Mouse (Mus musculus): ENCODE measurements at regions not wholly inside any gene's neighbourhood (a gene's known extent, or its start where the extent isn't known, plus 50 kb on each side); places are given as distances from the start of the nearest gene placed in this dataset.

DNA sequence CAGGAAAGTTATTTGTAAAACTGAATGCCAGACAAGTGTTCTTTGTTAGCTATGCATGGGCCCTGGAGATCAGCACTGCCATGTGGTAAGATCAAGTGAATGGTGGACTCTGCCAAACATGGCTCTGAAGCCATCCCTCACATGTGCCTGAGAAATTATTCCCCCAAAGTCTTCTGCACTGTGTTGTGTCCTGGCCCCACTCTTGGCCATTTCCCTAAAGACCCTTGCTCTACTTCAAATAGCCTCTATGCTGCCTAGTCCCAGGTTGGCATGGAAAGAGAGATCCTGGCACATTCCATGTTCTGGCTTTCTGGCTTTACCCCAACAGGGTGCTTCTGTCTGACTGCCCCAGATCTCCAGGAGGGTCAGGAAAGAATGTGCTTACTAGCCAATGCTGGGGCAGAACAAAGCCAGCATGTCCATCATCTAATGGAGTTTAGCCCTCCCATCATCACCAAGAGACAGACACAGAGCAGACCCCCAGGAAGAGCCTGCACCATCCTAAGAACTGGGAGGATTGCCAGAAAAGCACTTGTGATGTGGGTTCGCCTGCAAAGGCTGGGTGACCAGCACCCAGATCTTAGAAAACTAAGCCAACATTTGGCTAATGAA lies 177.0 kb upstream of the 2610301B20Rik start:
- 51% methylated on average over 1 of the region's 1 CpGs for WGBS

DNA sequence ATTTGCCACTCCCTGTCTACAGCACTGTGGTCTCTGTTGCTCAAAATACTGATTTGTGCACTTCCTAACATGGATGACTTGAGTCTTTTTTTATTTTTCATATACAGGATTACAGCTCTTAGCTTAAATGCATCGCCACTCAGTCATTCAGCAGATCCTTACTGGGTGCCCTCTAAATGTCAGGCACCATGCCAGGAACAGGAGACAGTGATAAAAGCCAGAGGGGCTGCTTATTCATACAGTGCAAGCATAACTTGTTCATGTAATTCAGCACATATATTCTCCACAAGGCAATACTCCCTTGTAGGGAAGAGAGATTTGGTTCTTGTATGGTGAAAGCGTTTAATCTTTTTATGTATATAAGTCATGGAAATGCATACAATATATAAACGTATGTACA lies 175.7 kb upstream of the 2610301B20Rik start:
- Histone ChIP-seq H3K36me3 (replicated peaks; ENCODE audit: control insufficient read depth, insufficient read depth, low read length) (no peaks in the 10 kb centered on the region), H3K4me3 (ENCODE audit: low read depth, low read length) (no peak overlapping the region), H3K9ac (replicated peaks; ENCODE audit: low read depth, low read length) (no peak overlapping the region), H3K27me3 (ENCODE audit: control insufficient read depth, insufficient read depth, low read length) (no peaks in the 10 kb centered on the region), H3K27ac (ENCODE audit: low read depth) (peak overlapping the region; percentile 44), H3K4me1 (ENCODE audit: control insufficient read depth, insufficient read depth) (peaks cover 23% of the 10 kb centered on the region), H3K4me2 (ENCODE audit: low read depth, low read length) (no peak overlapping the region), H3K9me3 (replicated peaks; ENCODE audit: control insufficient read depth, low read length) (no peaks in the 10 kb centered on the region)
- no peak for TF ChIP-seq CTCF (IDR thresholded peaks at IDR 0.05; ENCODE audit: low read depth)
- DNase-seq (ENCODE audit: low spot score) (peak; percentile 79), ATAC-seq (ENCODE audit: insufficient read depth, low read depth) (peak; percentile 86)
- WGBS = 39% methylated on average over 3 of the region's 3 CpGs

More for the DNA sequence above, 177.0 kb upstream of the 2610301B20Rik start:
- Histone ChIP-seq H3K4me2 (ENCODE audit: low read depth, low read length) (no peak overlapping the region), H3K4me1 (ENCODE audit: control insufficient read depth, insufficient read depth) (peaks cover 11% of the 10 kb centered on the region), H3K4me3 (ENCODE audit: low read depth, low read length) (no peak overlapping the region), H3K9me3 (replicated peaks; ENCODE audit: control insufficient read depth, low read length) (no peaks in the 10 kb centered on the region), H3K27ac (ENCODE audit: low read depth) (no peak overlapping the region), H3K9ac (replicated peaks; ENCODE audit: low read depth, low read length) (no peak overlapping the region), H3K36me3 (replicated peaks; ENCODE audit: control insufficient read depth, insufficient read depth, low read length) (no peaks in the 10 kb centered on the region), H3K27me3 (ENCODE audit: control insufficient read depth, insufficient read depth, low read length) (no peaks in the 10 kb centered on the region)
- TF ChIP-seq EP300 (IDR thresholded peaks at IDR 0.05; ENCODE audit: low read depth) = no peak
- no peak for TF ChIP-seq CTCF (IDR thresholded peaks at IDR 0.05; ENCODE audit: low read depth)
- peak; percentile 67 for ATAC-seq (ENCODE audit: insufficient read depth, low read depth)
- peak; percentile 23 for DNase-seq (ENCODE audit: low spot score)

DNA sequence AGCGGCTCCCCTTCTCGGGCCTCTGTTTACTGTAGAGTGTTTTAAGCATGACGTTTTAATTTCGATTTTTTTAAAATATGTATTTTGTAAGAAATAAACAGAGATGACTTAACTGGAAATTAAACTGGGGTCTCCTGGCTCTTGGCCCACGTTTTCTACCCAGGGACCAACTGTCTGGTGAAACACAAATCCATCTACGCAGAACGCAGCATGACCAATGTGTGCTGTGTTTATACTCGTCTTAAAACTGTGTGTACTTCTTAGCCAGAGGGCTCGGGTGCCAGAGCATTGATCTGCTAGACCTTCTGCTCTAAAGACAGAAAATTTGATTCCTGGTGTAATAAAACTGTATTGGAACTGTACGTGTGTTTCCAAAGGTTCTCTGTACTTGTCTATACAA lies 172.8 kb upstream of the 2610301B20Rik start:
- Histone ChIP-seq H3K9me3 (replicated peaks; ENCODE audit: control insufficient read depth, low read length) (no peaks in the 10 kb centered on the region), H3K4me2 (ENCODE audit: low read depth, low read length) (no peak overlapping the region), H3K27ac (ENCODE audit: low read depth) (no peak overlapping the region), H3K9ac (replicated peaks; ENCODE audit: low read depth, low read length) (no peak overlapping the region), H3K4me1 (ENCODE audit: control insufficient read depth, insufficient read depth) (peaks cover 19% of the 10 kb centered on the region), H3K36me3 (replicated peaks; ENCODE audit: control insufficient read depth, insufficient read depth, low read length) (no peaks in the 10 kb centered on the region), H3K27me3 (ENCODE audit: control insufficient read depth, insufficient read depth, low read length) (no peaks in the 10 kb centered on the region), H3K4me3 (ENCODE audit: low read depth, low read length) (no peak overlapping the region)
- ATAC-seq (ENCODE audit: insufficient read depth, low read depth) (no peak), DNase-seq (ENCODE audit: low spot score) (no peak)
- WGBS = 86% methylated on average over 10 of the region's 10 CpGs
- TF ChIP-seq EP300 (IDR thresholded peaks at IDR 0.05; ENCODE audit: low read depth) = no peak

DNA sequence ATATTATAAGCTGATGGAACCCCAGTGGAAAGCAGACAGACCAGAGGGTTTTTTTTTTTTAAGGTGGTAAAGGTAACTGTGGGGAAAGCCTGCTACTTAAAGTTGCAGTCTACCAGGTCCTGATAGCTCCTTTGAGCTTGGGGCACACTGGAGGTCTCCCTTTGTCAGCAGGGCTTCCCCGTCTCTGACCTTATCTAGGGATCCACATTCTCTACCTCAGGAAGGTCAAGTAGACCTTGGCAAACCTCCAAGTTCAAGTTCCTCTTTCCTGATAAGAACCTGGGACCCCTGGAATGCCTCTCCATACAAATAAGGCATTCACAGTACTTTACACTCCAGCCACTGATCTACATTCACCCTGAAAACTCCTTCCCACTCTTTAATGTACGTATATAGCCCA lies 171.1 kb upstream of the 2610301B20Rik start:
- H3K4me2 ChIP-seq (ENCODE audit: low read depth, low read length) = no peak overlapping the region
- DNase-seq (ENCODE audit: low spot score) (no peak), ATAC-seq (ENCODE audit: insufficient read depth, low read depth) (peak; percentile 48; the same call in 1 of the 2 replicates)
- no peaks in the 10 kb centered on the region for H3K27me3 ChIP-seq (ENCODE audit: control insufficient read depth, insufficient read depth, low read length)
- H3K9me3 ChIP-seq (replicated peaks; ENCODE audit: control insufficient read depth, low read length) = no peaks in the 10 kb centered on the region
- no peak overlapping the region for H3K9ac ChIP-seq (replicated peaks; ENCODE audit: low read depth, low read length)
- no peak for TF ChIP-seq CTCF (IDR thresholded peaks at IDR 0.05; ENCODE audit: low read depth)
- TF ChIP-seq EP300 (IDR thresholded peaks at IDR 0.05; ENCODE audit: low read depth) = no peak
- no peaks in the 10 kb centered on the region for H3K36me3 ChIP-seq (replicated peaks; ENCODE audit: control insufficient read depth, insufficient read depth, low read length)
- peaks cover 23% of the 10 kb centered on the region; the same call in 1 of the 2 replicates for H3K4me1 ChIP-seq (ENCODE audit: control insufficient read depth, insufficient read depth)
- no peak overlapping the region for H3K4me3 ChIP-seq (ENCODE audit: low read depth, low read length)
- no peak overlapping the region for H3K27ac ChIP-seq (ENCODE audit: low read depth)
- WGBS = 7% methylated on average over 2 of the region's 2 CpGs

DNA sequence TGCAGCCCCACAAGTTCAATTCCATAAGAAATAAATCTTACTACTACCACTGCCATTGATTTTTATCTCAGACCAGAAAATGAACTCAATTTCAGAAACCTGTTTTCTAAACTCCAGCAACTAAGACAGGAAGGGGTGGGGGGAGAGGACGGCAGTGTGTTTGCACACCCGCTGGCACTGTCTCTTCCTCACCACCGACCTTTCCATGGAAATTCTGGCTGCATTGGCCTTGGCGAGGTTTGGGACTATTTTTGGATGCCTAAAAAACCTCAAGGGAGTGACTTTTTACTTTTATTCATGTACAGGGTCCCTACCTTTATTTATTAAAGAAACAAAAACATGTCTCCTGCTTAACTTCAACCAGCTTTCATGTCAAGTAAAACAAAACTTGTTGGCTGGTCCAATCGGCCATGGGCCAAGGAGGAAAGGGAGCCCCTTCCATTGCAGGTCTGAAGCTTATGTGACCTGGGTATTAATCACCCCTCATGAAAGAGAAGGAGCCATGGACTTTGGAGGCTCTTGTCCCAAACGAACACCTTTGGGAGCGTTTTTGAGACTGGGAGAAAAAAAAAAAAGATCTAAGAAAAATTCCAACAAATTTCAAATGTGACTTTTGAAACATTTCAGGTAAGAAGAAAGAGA lies 167.2 kb upstream of the 2610301B20Rik start:
- TF ChIP-seq EP300 (IDR thresholded peaks at IDR 0.05; ENCODE audit: low read depth) = no peak
- no peak for TF ChIP-seq CTCF (IDR thresholded peaks at IDR 0.05; ENCODE audit: low read depth)
- no peak for DNase-seq (ENCODE audit: low spot score)
- WGBS = 58% methylated on average over 7 of the region's 7 CpGs
- Histone ChIP-seq H3K9ac (replicated peaks; ENCODE audit: low read depth, low read length) (no peak overlapping the region), H3K4me2 (ENCODE audit: low read depth, low read length) (no peak overlapping the region), H3K4me1 (ENCODE audit: control insufficient read depth, insufficient read depth) (peaks cover 19% of the 10 kb centered on the region; the same call in 1 of the 2 replicates), H3K9me3 (replicated peaks; ENCODE audit: control insufficient read depth, low read length) (no peaks in the 10 kb centered on the region), H3K36me3 (replicated peaks; ENCODE audit: control insufficient read depth, insufficient read depth, low read length) (no peaks in the 10 kb centered on the region), H3K27ac (ENCODE audit: low read depth) (no peak overlapping the region), H3K4me3 (ENCODE audit: low read depth, low read length) (no peak overlapping the region), H3K27me3 (ENCODE audit: control insufficient read depth, insufficient read depth, low read length) (no peaks in the 10 kb centered on the region)
- ATAC-seq (ENCODE audit: insufficient read depth, low read depth) = no peak

DNA sequence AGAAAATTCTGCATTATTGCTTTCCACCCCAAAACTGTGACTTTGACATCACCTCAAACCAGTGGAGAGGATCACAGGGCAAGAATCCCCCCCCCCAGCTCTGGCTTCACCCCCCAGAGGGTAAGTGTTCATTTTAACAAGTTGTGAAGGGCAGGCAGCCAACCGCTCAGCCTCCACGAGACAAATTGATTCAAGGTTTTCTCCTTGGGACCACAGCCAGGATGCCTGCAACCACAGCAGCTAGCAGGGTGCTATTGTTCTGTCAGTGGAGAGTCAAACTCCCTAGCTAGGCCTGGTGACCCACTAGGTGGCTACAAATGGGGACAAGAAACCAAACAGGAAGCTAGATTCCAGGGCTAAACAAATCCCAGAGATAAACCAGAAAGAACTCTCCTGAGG lies 166.6 kb upstream of the 2610301B20Rik start:
- 5% methylated on average over 2 of the region's 2 CpGs for WGBS
- TF ChIP-seq EP300 (IDR thresholded peaks at IDR 0.05; ENCODE audit: low read depth) = no peak
- TF ChIP-seq CTCF (IDR thresholded peaks at IDR 0.05; ENCODE audit: low read depth) = no peak
- no peak overlapping the region for H3K4me3 ChIP-seq (ENCODE audit: low read depth, low read length)

More for the DNA sequence above, 166.6 kb upstream of the 2610301B20Rik start:
- no peak for ATAC-seq (ENCODE audit: insufficient read depth, low read depth)
- H3K27me3 ChIP-seq (ENCODE audit: control insufficient read depth, insufficient read depth, low read length) = no peaks in the 10 kb centered on the region
- peaks cover 15% of the 10 kb centered on the region; the same call in 1 of the 2 replicates for H3K4me1 ChIP-seq (ENCODE audit: control insufficient read depth, insufficient read depth)
- no peak overlapping the region for H3K9ac ChIP-seq (replicated peaks; ENCODE audit: low read depth, low read length)
- DNase-seq (ENCODE audit: low spot score) = no peak
- no peaks in the 10 kb centered on the region for H3K36me3 ChIP-seq (replicated peaks; ENCODE audit: control insufficient read depth, insufficient read depth, low read length)
- no peak overlapping the region for H3K4me2 ChIP-seq (ENCODE audit: low read depth, low read length)
- H3K27ac ChIP-seq (ENCODE audit: low read depth) = no peak overlapping the region
- no peaks in the 10 kb centered on the region for H3K9me3 ChIP-seq (replicated peaks; ENCODE audit: control insufficient read depth, low read length)

Data from heart, postnatal 0 days (tissue).